Mouse (Mus musculus) embryonic fibroblast, embryonic 13.5 days (primary cell): ENCODE data around the gene Galnt18.

Source experiments
- CTCF ChIP-seq: IDR thresholded peaks from 2 replicates; pipeline ENCODE4 v1.5.1; 2011; ENCODE audit warnings: mild to moderate bottlenecking, control low read depth, low read length, moderate library complexity, borderline replicate concordance; ENCODE audit not compliant: insufficient read depth
- POLR2A ChIP-seq: IDR thresholded peaks from 2 replicates; pipeline ENCODE4 v1.6.1; 2011; ENCODE audit warnings: low read depth, mild to moderate bottlenecking, control low read depth, low read length, moderate library complexity

GRCm38 (mm10) chr7:111550987-111551386 is 228.8 kb downstream of the Galnt18 start:
- TF ChIP-seq CTCF = no peak
- TF ChIP-seq POLR2A = no peak
